Mouse (Mus musculus) hindbrain, embryonic 10.5 days (tissue): ENCODE data around the gene Miga2. TPM values are rescaled to one million over a fixed set of nuclear protein-coding genes. Genes with fewer than 3 reads are reported as not detected.

Experiments
- DNase-seq: peaks from one replicate; pipeline ENCODE4 v3.0.0-alpha.2; 2017; ENCODE audit warnings: low spot score
- H3K27ac ChIP-seq: fragments of 300-500 bp; sonication (generic); 2 replicates; pipeline ENCODE4 v1.5.1; 2016; ENCODE audit warnings: mild to moderate bottlenecking, moderate library complexity
- H3K27me3 ChIP-seq: fragments of 300-500 bp; sonication (generic); 2 replicates; pipeline ENCODE4 v1.6.1; 2016; ENCODE audit warnings: mild to moderate bottlenecking; ENCODE audit not compliant: poor library complexity, insufficient read depth, severe bottlenecking
- H3K36me3 ChIP-seq: fragments of 300-500 bp; sonication (generic); 2 replicates; pipeline ENCODE4 v1.6.1; 2016; ENCODE audit warnings: mild to moderate bottlenecking, moderate library complexity
- H3K4me1 ChIP-seq: fragments of 300-500 bp; sonication (generic); replicated peaks from 2 replicates; pipeline ENCODE4 v1.6.1; 2016; ENCODE audit warnings: mild to moderate bottlenecking
- H3K4me3 ChIP-seq: fragments of 300-500 bp; sonication (generic); 2 replicates; pipeline ENCODE4 v1.5.1; 2016; ENCODE audit warnings: mild to moderate bottlenecking, moderate library complexity
- H3K9me3 ChIP-seq: fragments of 300-500 bp; sonication (generic); 2 replicates; pipeline ENCODE4 v1.6.1; 2016; ENCODE audit warnings: mild to moderate bottlenecking, moderate library complexity
- WGBS: fragments of 180-500 bp; shearing (Covaris S2); methylation state at CpG from one replicate; pipeline ENCODE4 v1.1.7; 2016; 5-methylcytosine and 5-hydroxymethylcytosine counted together
- polyA plus RNA-seq: library from polyadenylated mRNA; unstranded; fragments of >200 nt; fragmentation: Nextera tagmentation; extraction: Ambion mirVana; gene quantifications from 2 replicates; pipeline ENCODE4 v1.2.1, GENCODE M21; 2016

Gene Miga2
- polyA plus RNA-seq, 1 experiment from 2014 or later: 33.6 TPM

GRCm38 (mm10) chr2:30343601-30344137 is 20.4 kb upstream of the Miga2 start:
- Histone ChIP-seq H3K27ac (no peak overlapping the region), H3K9me3 (no peaks in the 10 kb centered on the region), H3K36me3 (peaks cover 100% of the 10 kb centered on the region), H3K27me3 (no peaks in the 10 kb centered on the region), H3K4me3 (no peak overlapping the region), H3K4me1 (peaks cover 7% of the 10 kb centered on the region; the same call in 1 of the 2 replicates)
- no peak for DNase-seq
- WGBS: 82% methylated on average over 14 of the region's 14 CpGs

- Histone ChIP-seq H3K4me3 (no peak overlapping the region), H3K27ac (no peak overlapping the region), H3K36me3 (peaks cover 100% of the 10 kb centered on the region), H3K27me3 (no peaks in the 10 kb centered on the region), H3K9me3 (no peaks in the 10 kb centered on the region), H3K4me1 (peaks cover 7% of the 10 kb centered on the region; the same call in 1 of the 2 replicates)
- DNase-seq: no peak
- 92% methylated on average over 7 of the region's 7 CpGs for WGBS
These were observed 17.9 kb upstream of the Miga2 start for GRCm38 (mm10) chr2:30345971-30346676.

- 92% methylated on average over 6 of the region's 6 CpGs for WGBS
- Histone ChIP-seq H3K36me3 (peaks cover 92% of the 10 kb centered on the region), H3K9me3 (no peaks in the 10 kb centered on the region), H3K4me1 (peaks cover 7% of the 10 kb centered on the region; the same call in 1 of the 2 replicates), H3K27ac (no peak overlapping the region), H3K4me3 (no peak overlapping the region), H3K27me3 (no peaks in the 10 kb centered on the region)
- no peak for DNase-seq
These were observed 14.8 kb upstream of the Miga2 start for GRCm38 (mm10) chr2:30349196-30349595.

GRCm38 (mm10) chr2:30351149-30351548 is 12.9 kb upstream of the Miga2 start:
- Histone ChIP-seq H3K27ac (no peak overlapping the region), H3K9me3 (no peaks in the 10 kb centered on the region), H3K4me1 (peaks cover 19% of the 10 kb centered on the region), H3K4me3 (no peak overlapping the region), H3K27me3 (no peaks in the 10 kb centered on the region), H3K36me3 (peaks cover 85% of the 10 kb centered on the region)
- no peak for DNase-seq
- WGBS: 78% methylated on average over 2 of the region's 2 CpGs

GRCm38 (mm10) chr2:30355861-30356260 is 8.2 kb upstream of the Miga2 start:
- 67% methylated on average over 4 of the region's 4 CpGs for WGBS

GRCm38 (mm10) chr2:30356266-30356665 is 7.8 kb upstream of the Miga2 start:
- no peak for DNase-seq
- peaks cover 34% of the 10 kb centered on the region for H3K36me3 ChIP-seq
- WGBS: 60% methylated on average over 4 of the region's 4 CpGs
- no peak overlapping the region for H3K27ac ChIP-seq
- no peak overlapping the region for H3K4me3 ChIP-seq
- H3K4me1 ChIP-seq: peaks cover 57% of the 10 kb centered on the region
- H3K27me3 ChIP-seq: no peaks in the 10 kb centered on the region
- no peaks in the 10 kb centered on the region for H3K9me3 ChIP-seq

More at GRCm38 (mm10) chr2:30355861-30356260, 8.2 kb upstream of the Miga2 start:
- Histone ChIP-seq H3K4me3 (no peak overlapping the region), H3K27ac (no peak overlapping the region), H3K27me3 (no peaks in the 10 kb centered on the region), H3K9me3 (no peaks in the 10 kb centered on the region), H3K4me1 (peaks cover 53% of the 10 kb centered on the region), H3K36me3 (peaks cover 38% of the 10 kb centered on the region)
- no peak for DNase-seq

GRCm38 (mm10) chr2:30356906-30357305 is 7.1 kb upstream of the Miga2 start:
- no peak for DNase-seq
- H3K36me3 ChIP-seq: peaks cover 33% of the 10 kb centered on the region
- 0 out of 2 replicates have a peak overlapping the region, but pooled peaks have one; percentile 9 for H3K4me3 ChIP-seq
- H3K27me3 ChIP-seq: no peaks in the 10 kb centered on the region
- WGBS: 74% methylated on average over 9 of the region's 9 CpGs
- H3K9me3 ChIP-seq: no peaks in the 10 kb centered on the region
- H3K27ac ChIP-seq: peak overlapping the region; percentile 89; the same call in 1 of the 2 replicates
- H3K4me1 ChIP-seq: peaks cover 57% of the 10 kb centered on the region

- Histone ChIP-seq H3K27me3 (no peaks in the 10 kb centered on the region), H3K27ac (peak overlapping the region; percentile 89; the same call in 1 of the 2 replicates), H3K9me3 (no peaks in the 10 kb centered on the region), H3K4me3 (peak overlapping the region; percentile 86), H3K4me1 (peaks cover 57% of the 10 kb centered on the region), H3K36me3 (peaks cover 26% of the 10 kb centered on the region)
- peak; percentile 46 for DNase-seq
- WGBS: 59% methylated on average over 8 of the region's 8 CpGs
These were observed 6.2 kb upstream of the Miga2 start for GRCm38 (mm10) chr2:30357552-30358510.

GRCm38 (mm10) chr2:30358533-30359531 is 5.2 kb upstream of the Miga2 start, which contains the start of gene Sh3glb2:
Gene Sh3glb2, minus strand, starts transcription at chr2:30359337.
- Histone ChIP-seq H3K36me3 (peaks cover 16% of the 10 kb centered on the region), H3K27me3 (no peaks in the 10 kb centered on the region), H3K4me3 (peak within 1 kb of the TSS; percentile 86), H3K27ac (peak within 1 kb of the TSS; percentile 89), H3K9me3 (no peaks in the 10 kb centered on the region), H3K4me1 (peaks cover 57% of the 10 kb centered on the region)
- WGBS: 3% methylated on average over 73 of the region's 73 CpGs
- DNase-seq: peak; percentile 83

- whole genome bisulfite sequencing: 70% methylated on average over 10 of the region's 10 CpGs
- Histone ChIP-seq H3K4me3 (no peak overlapping the region), H3K27me3 (no peaks in the 10 kb centered on the region), H3K4me1 (peaks cover 63% of the 10 kb centered on the region), H3K9me3 (no peaks in the 10 kb centered on the region), H3K27ac (no peak overlapping the region), H3K36me3 (no peaks in the 10 kb centered on the region)
- peak; percentile 12 for DNase-seq
These were observed 3.4 kb upstream of the Miga2 start for GRCm38 (mm10) chr2:30360626-30361025.

- Histone ChIP-seq H3K4me1 (peaks cover 46% of the 10 kb centered on the region), H3K9me3 (no peaks in the 10 kb centered on the region), H3K27ac (no peak overlapping the region), H3K36me3 (peaks cover 18% of the 10 kb centered on the region), H3K4me3 (no peak overlapping the region), H3K27me3 (no peaks in the 10 kb centered on the region)
- no peak for DNase-seq
- 74% methylated on average over 5 of the region's 5 CpGs for WGBS
These were observed 1.2 kb upstream of the Miga2 start for GRCm38 (mm10) chr2:30362865-30363264.
